Mouse (Mus musculus): ENCODE data around the gene Dnase2b. TPM values are rescaled to one million over a fixed set of nuclear protein-coding genes. Genes with fewer than 3 reads are reported as not detected.

Gene Dnase2b
- polyA plus RNA-seq, 1 experiment from 2014 or later, result not detected

- WGBS, result 100% methylated on average over 2 of the region's 2 CpGs
- H3K36me3 ChIP-seq (ENCODE audit: control insufficient read depth, insufficient read depth, low read length), result no peaks in the 10 kb centered on the region
- ATAC-seq, result no peak
Observed at GRCm38 (mm10) chr3:146601205-146601604, 14.2 kb downstream of the Dnase2b start.

GRCm38 (mm10) chr3:146599198-146599900 lies 16.0 kb downstream of the Dnase2b start:
- H3K9ac ChIP-seq (ENCODE audit: low read depth, low read length), result no peak overlapping the region
- H3K4me2 ChIP-seq (ENCODE audit: low read length), result no peak overlapping the region
- H3K9me3 ChIP-seq (ENCODE audit: control insufficient read depth, low read length), result no peaks in the 10 kb centered on the region
- no peaks in the 10 kb centered on the region for H3K36me3 ChIP-seq (ENCODE audit: control insufficient read depth, insufficient read depth, low read length)
- no peaks in the 10 kb centered on the region for H3K27me3 ChIP-seq (replicated peaks; ENCODE audit: control insufficient read depth, insufficient read depth, low read length)
- H3K27ac ChIP-seq (ENCODE audit: low read depth, low read length), result no peak overlapping the region
- H3K4me3 ChIP-seq (ENCODE audit: low read length), result no peak overlapping the region
- WGBS, result 89% methylated on average over 6 of the region's 6 CpGs
- no peaks in the 10 kb centered on the region for H3K4me1 ChIP-seq (ENCODE audit: control insufficient read depth, insufficient read depth, low read depth, low read length)
- ATAC-seq, result no peak

More at GRCm38 (mm10) chr3:146601205-146601604, 14.2 kb downstream of the Dnase2b start:
- no peaks in the 10 kb centered on the region for H3K9me3 ChIP-seq (ENCODE audit: control insufficient read depth, low read length)
- H3K27me3 ChIP-seq (replicated peaks; ENCODE audit: control insufficient read depth, insufficient read depth, low read length), result no peaks in the 10 kb centered on the region
- no peak overlapping the region for H3K9ac ChIP-seq (ENCODE audit: low read depth, low read length)
- no peak overlapping the region for H3K27ac ChIP-seq (ENCODE audit: low read depth, low read length)
- H3K4me2 ChIP-seq (ENCODE audit: low read length), result no peak overlapping the region
- no peak overlapping the region for H3K4me3 ChIP-seq (ENCODE audit: low read length)
- H3K4me1 ChIP-seq (ENCODE audit: control insufficient read depth, insufficient read depth, low read depth, low read length), result no peaks in the 10 kb centered on the region

GRCm38 (mm10) chr3:146598411-146598810 lies 17.0 kb downstream of the Dnase2b start:
- WGBS, result 85% methylated on average over 6 of the region's 6 CpGs

GRCm38 (mm10) chr3:146596864-146597263 lies 18.5 kb downstream of the Dnase2b start:
- Histone ChIP-seq H3K9me3 (ENCODE audit: control insufficient read depth, low read length) (no peaks in the 10 kb centered on the region), H3K36me3 (ENCODE audit: control insufficient read depth, insufficient read depth, low read length) (no peaks in the 10 kb centered on the region), H3K4me1 (ENCODE audit: control insufficient read depth, insufficient read depth, low read depth, low read length) (no peaks in the 10 kb centered on the region), H3K4me3 (ENCODE audit: low read length) (no peak overlapping the region), H3K4me2 (ENCODE audit: low read length) (no peak overlapping the region), H3K27ac (ENCODE audit: low read depth, low read length) (no peak overlapping the region), H3K27me3 (replicated peaks; ENCODE audit: control insufficient read depth, insufficient read depth, low read length) (no peaks in the 10 kb centered on the region), H3K9ac (ENCODE audit: low read depth, low read length) (no peak overlapping the region)
- ATAC-seq, result no peak
- whole genome bisulfite sequencing, result 86% methylated on average over 7 of the region's 7 CpGs

More at GRCm38 (mm10) chr3:146598411-146598810, 17.0 kb downstream of the Dnase2b start:
- Histone ChIP-seq H3K9ac (ENCODE audit: low read depth, low read length) (no peak overlapping the region), H3K4me1 (ENCODE audit: control insufficient read depth, insufficient read depth, low read depth, low read length) (no peaks in the 10 kb centered on the region), H3K27ac (ENCODE audit: low read depth, low read length) (no peak overlapping the region), H3K9me3 (ENCODE audit: control insufficient read depth, low read length) (no peaks in the 10 kb centered on the region), H3K27me3 (replicated peaks; ENCODE audit: control insufficient read depth, insufficient read depth, low read length) (no peaks in the 10 kb centered on the region), H3K4me3 (ENCODE audit: low read length) (no peak overlapping the region), H3K36me3 (ENCODE audit: control insufficient read depth, insufficient read depth, low read length) (no peaks in the 10 kb centered on the region), H3K4me2 (ENCODE audit: low read length) (no peak overlapping the region)
- ATAC-seq, result no peak

- ATAC-seq, result no peak
- no peak overlapping the region for H3K4me3 ChIP-seq (ENCODE audit: low read length)
- no peak overlapping the region for H3K27ac ChIP-seq (ENCODE audit: low read depth, low read length)
- WGBS, result 89% methylated on average over 8 of the region's 8 CpGs
- no peak overlapping the region for H3K4me2 ChIP-seq (ENCODE audit: low read length)
- H3K27me3 ChIP-seq (replicated peaks; ENCODE audit: control insufficient read depth, insufficient read depth, low read length), result no peaks in the 10 kb centered on the region
- H3K36me3 ChIP-seq (ENCODE audit: control insufficient read depth, insufficient read depth, low read length), result no peaks in the 10 kb centered on the region
- H3K4me1 ChIP-seq (ENCODE audit: control insufficient read depth, insufficient read depth, low read depth, low read length), result no peaks in the 10 kb centered on the region
- H3K9me3 ChIP-seq (ENCODE audit: control insufficient read depth, low read length), result no peaks in the 10 kb centered on the region
- H3K9ac ChIP-seq (ENCODE audit: low read depth, low read length), result no peak overlapping the region
Observed at GRCm38 (mm10) chr3:146596387-146596786, 19.0 kb downstream of the Dnase2b start.

GRCm38 (mm10) chr3:146595440-146595839 lies 20.0 kb downstream of the Dnase2b start:
- no peak for ATAC-seq
- Histone ChIP-seq H3K9ac (ENCODE audit: low read depth, low read length) (no peak overlapping the region), H3K9me3 (ENCODE audit: control insufficient read depth, low read length) (no peaks in the 10 kb centered on the region), H3K4me2 (ENCODE audit: low read length) (no peak overlapping the region), H3K27ac (ENCODE audit: low read depth, low read length) (no peak overlapping the region), H3K36me3 (ENCODE audit: control insufficient read depth, insufficient read depth, low read length) (no peaks in the 10 kb centered on the region), H3K4me1 (ENCODE audit: control insufficient read depth, insufficient read depth, low read depth, low read length) (no peaks in the 10 kb centered on the region), H3K27me3 (replicated peaks; ENCODE audit: control insufficient read depth, insufficient read depth, low read length) (no peaks in the 10 kb centered on the region), H3K4me3 (ENCODE audit: low read length) (no peak overlapping the region)
- WGBS, result 82% methylated on average over 6 of the region's 6 CpGs

GRCm38 (mm10) chr3:146591601-146592000 lies 23.8 kb downstream of the Dnase2b start:
- Histone ChIP-seq H3K9ac (ENCODE audit: low read depth, low read length) (no peak overlapping the region), H3K27ac (ENCODE audit: low read depth, low read length) (no peak overlapping the region), H3K4me1 (ENCODE audit: control insufficient read depth, insufficient read depth, low read depth, low read length) (no peaks in the 10 kb centered on the region), H3K9me3 (ENCODE audit: control insufficient read depth, low read length) (no peaks in the 10 kb centered on the region), H3K4me2 (ENCODE audit: low read length) (no peak overlapping the region), H3K27me3 (replicated peaks; ENCODE audit: control insufficient read depth, insufficient read depth, low read length) (no peaks in the 10 kb centered on the region), H3K4me3 (ENCODE audit: low read length) (no peak overlapping the region), H3K36me3 (ENCODE audit: control insufficient read depth, insufficient read depth, low read length) (no peaks in the 10 kb centered on the region)
- no peak for ATAC-seq
- WGBS, result 49% methylated on average over 2 of the region's 2 CpGs

- Histone ChIP-seq H3K4me3 (ENCODE audit: low read length) (no peak overlapping the region), H3K36me3 (ENCODE audit: control insufficient read depth, insufficient read depth, low read length) (no peaks in the 10 kb centered on the region), H3K4me1 (ENCODE audit: control insufficient read depth, insufficient read depth, low read depth, low read length) (no peaks in the 10 kb centered on the region), H3K4me2 (ENCODE audit: low read length) (no peak overlapping the region), H3K9ac (ENCODE audit: low read depth, low read length) (no peak overlapping the region), H3K27me3 (replicated peaks; ENCODE audit: control insufficient read depth, insufficient read depth, low read length) (no peaks in the 10 kb centered on the region), H3K9me3 (ENCODE audit: control insufficient read depth, low read length) (no peaks in the 10 kb centered on the region), H3K27ac (ENCODE audit: low read depth, low read length) (no peak overlapping the region)
- WGBS, result 81% methylated on average over 7 of the region's 7 CpGs
- ATAC-seq, result no peak
Observed at GRCm38 (mm10) chr3:146591159-146591558, 24.2 kb downstream of the Dnase2b start.

- peak; percentile 42; the same call in 1 of the 2 replicates for ATAC-seq
- H3K9me3 ChIP-seq (ENCODE audit: control insufficient read depth, low read length), result no peaks in the 10 kb centered on the region
- no peak overlapping the region for H3K4me2 ChIP-seq (ENCODE audit: low read length)
- no peaks in the 10 kb centered on the region for H3K36me3 ChIP-seq (ENCODE audit: control insufficient read depth, insufficient read depth, low read length)
- H3K4me3 ChIP-seq (ENCODE audit: low read length), result no peak overlapping the region
- 83% methylated on average over 6 of the region's 6 CpGs for WGBS
- H3K9ac ChIP-seq (ENCODE audit: low read depth, low read length), result no peak overlapping the region
- no peaks in the 10 kb centered on the region for H3K27me3 ChIP-seq (replicated peaks; ENCODE audit: control insufficient read depth, insufficient read depth, low read length)
- no peaks in the 10 kb centered on the region for H3K4me1 ChIP-seq (ENCODE audit: control insufficient read depth, insufficient read depth, low read depth, low read length)
- H3K27ac ChIP-seq (ENCODE audit: low read depth, low read length), result peak overlapping the region; percentile 45
Observed at GRCm38 (mm10) chr3:146589523-146589922, 25.9 kb downstream of the Dnase2b start.
